Mouse (Mus musculus): Measurements from ENCODE around the gene Gm17374.
"Not testable (repeated sequence)": the region's sequence is repeated elsewhere in the genome, so short reads cannot be mapped to it uniquely, and the experiment has no call there.

- not testable (repeated sequence) for TF ChIP-seq CTCF (IDR thresholded peaks at IDR 0.05; ENCODE audit: low read depth, low read length); POLR2A (IDR thresholded peaks at IDR 0.05; ENCODE audit: extremely low read depth, insufficient read depth, low read length)
Observed at GRCm38 (mm10) chr2:140151743-140152142, at the start of gene Gm17374.
